Comparison of ENCODE assay signal across 23 mouse cellular contexts in genomic region chr5:107219318-107219717, GRCm38 (mm10).
A peak's percentile ranks its signal among the peaks of the same experiment; 100 is the strongest.
DNase-seq lines count a peak whose midpoint lies in the region; ATAC-seq and TF ChIP-seq lines count a peak whose summit lies in the region.
"Had no signal": no experiment of that assay in that cellular context is flagged by ENCODE, and none has a peak within 500 bp of the region (broad histone marks: within the 10 kb centered on the region; RNA-seq: fewer than 3 reads in every experiment).

No protein-coding gene starts in this region.

- H3K4me1 ChIP-seq in limb, embryonic 13.5 days, result peaks cover 82% of the 10 kb centered on the region
- H3K4me1 ChIP-seq in limb, embryonic 10.5 days, result peaks cover 73% of the 10 kb centered on the region
- peaks cover 13% of the 10 kb centered on the region for H3K4me1 ChIP-seq in bone marrow, adult 2 months (ENCODE audit: control insufficient read depth, insufficient read depth, low read length)

- no peak overlapping the region for H3K9ac ChIP-seq in limb, embryonic 13.5 days
- H3K9ac ChIP-seq: embryonic facial prominence, embryonic 12.5 days; heart, embryonic 15.5 days; hindbrain, embryonic 13.5 days; liver, embryonic 14.5 days had no signal

- no peak for TF ChIP-seq POLR2A in bone marrow, adult 2 months (IDR thresholded peaks at IDR 0.05; ENCODE audit: borderline replicate concordance, control insufficient read depth, low read depth, low read length)

- WGBS in limb, embryonic 13.5 days, result 75% methylated on average over 6 of the region's 6 CpGs
- 93% methylated on average over 6 of the region's 6 CpGs for WGBS in limb, embryonic 10.5 days
- 36% methylated on average over 6 of the region's 6 CpGs for whole genome bisulfite sequencing in bone marrow, adult 2 months

- ATAC-seq in limb, embryonic 13.5 days (ENCODE audit: low FRiP score, low read depth), result no peak
- peak; percentile 42 for ATAC-seq in megakaryocyte, adult 5-6 weeks (ENCODE audit: poor library complexity, severe bottlenecking)
- no peak for ATAC-seq in CD4-positive, CD25-positive, alpha-beta regulatory T cell, adult 4 months
- ATAC-seq: forebrain, embryonic 14.5 days; midbrain, embryonic 16.5 days had no signal

- no peaks in the 10 kb centered on the region for H3K9me3 ChIP-seq in limb, embryonic 13.5 days
- H3K9me3 ChIP-seq in limb, embryonic 10.5 days (replicated peaks), result no peaks in the 10 kb centered on the region
- H3K9me3 ChIP-seq: embryonic facial prominence, embryonic 12.5 days; heart, embryonic 15.5 days; hindbrain, embryonic 13.5 days had no signal

- no peak for TF ChIP-seq CTCF in bone marrow, adult 2 months (IDR thresholded peaks at IDR 0.05; ENCODE audit: control insufficient read depth, insufficient read depth, low read length)

- H3K36me3 ChIP-seq in limb, embryonic 13.5 days, result peaks cover 6% of the 10 kb centered on the region
- H3K36me3 ChIP-seq in limb, embryonic 10.5 days, result peaks cover 5% of the 10 kb centered on the region
- H3K36me3 ChIP-seq: embryonic facial prominence, embryonic 12.5 days; hindbrain, embryonic 13.5 days had no signal

- H3K27me3 ChIP-seq in limb, embryonic 13.5 days, result no peaks in the 10 kb centered on the region
- no peaks in the 10 kb centered on the region for H3K27me3 ChIP-seq in limb, embryonic 10.5 days (ENCODE audit: low read depth, poor library complexity, severe bottlenecking)
- H3K27me3 ChIP-seq: embryonic facial prominence, embryonic 12.5 days; heart, embryonic 15.5 days had no signal

- H3K27ac ChIP-seq in limb, embryonic 13.5 days, result peak overlapping the region; percentile 8; the same call in 1 of the 2 replicates
- no peak overlapping the region; the same call in 1 of the 2 replicates for H3K27ac ChIP-seq in limb, embryonic 10.5 days
- H3K27ac ChIP-seq in bone marrow, adult 2 months (ENCODE audit: control insufficient read depth, insufficient read depth, low read depth, low read length, poor library complexity), result peak overlapping the region; percentile 24; the same call in 1 of the 2 replicates
- H3K27ac ChIP-seq: embryonic facial prominence, embryonic 12.5 days; heart, embryonic 15.5 days; hindbrain, embryonic 13.5 days; kidney, postnatal 0 days; liver, embryonic 14.5 days had no signal

- H3K4me2 ChIP-seq in limb, embryonic 13.5 days (replicated peaks), result no peak overlapping the region
- H3K4me2 ChIP-seq: embryonic facial prominence, embryonic 12.5 days; heart, embryonic 15.5 days; hindbrain, embryonic 13.5 days had no signal

- H3K4me3 ChIP-seq in limb, embryonic 13.5 days, result no peak overlapping the region
- H3K4me3 ChIP-seq in limb, embryonic 10.5 days, result no peak overlapping the region
- H3K4me3 ChIP-seq in bone marrow, adult 2 months (replicated peaks; ENCODE audit: control insufficient read depth, low read depth, low read length), result no peak overlapping the region
- H3K4me3 ChIP-seq: embryonic facial prominence, embryonic 12.5 days; gastrocnemius, adult 2 months; heart, embryonic 15.5 days; hindbrain, embryonic 13.5 days had no signal

- DNase-seq in limb, embryonic 10.5 days (ENCODE audit: low spot score), result no peak
- DNase-seq in 3T3-L1 (ENCODE audit: low read depth, low spot score), result peak; percentile 48
- DNase-seq in spleen, postnatal 10 days (ENCODE audit: low spot score in 2 of 2), result no peak
- DNase-seq: adrenal gland, postnatal 36 days; B cell, adult 2 months; cerebellum, adult 18-20 months; cerebellum, postnatal 14 days; gastrocnemius, adult 2 months; heart, postnatal 36 days; kidney, adult 2 months; layer of hippocampus, adult 9-11 months; thymus, adult 2 months had no signal
